Mouse (Mus musculus) right cerebral cortex, adult 2 months (tissue): ENCODE measurements around the gene Nudt8.

ENCODE experiments used
- DNase-seq, 2 experiments: peaks; one replicate each; pipeline ENCODE4 v3.0.0; 2021 to 2022; ENCODE audit warnings: low spot score in 2 of 2

Gene Nudt8

DNA sequence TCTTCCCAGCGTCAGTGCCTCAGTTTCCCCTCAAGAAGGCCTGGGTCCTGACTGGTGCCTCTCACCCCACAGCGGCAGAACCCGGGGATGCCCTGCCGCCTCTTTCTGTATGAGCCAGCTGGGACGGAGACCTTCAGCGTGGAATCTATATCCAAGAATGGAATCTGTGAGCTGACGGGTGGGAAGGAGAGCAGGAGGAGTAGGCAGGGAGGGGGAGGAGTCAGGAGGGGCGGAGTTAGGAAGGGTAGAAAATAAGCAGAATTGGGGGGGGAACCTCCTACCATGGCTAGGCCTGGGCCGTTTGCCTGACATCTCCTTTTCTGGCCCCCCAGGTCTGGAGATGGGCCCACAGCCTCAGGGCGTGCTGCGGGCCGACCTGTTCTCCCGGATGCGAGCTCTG, 12.3 kb upstream of the Nudt8 start:
- no peak for DNase-seq

DNA sequence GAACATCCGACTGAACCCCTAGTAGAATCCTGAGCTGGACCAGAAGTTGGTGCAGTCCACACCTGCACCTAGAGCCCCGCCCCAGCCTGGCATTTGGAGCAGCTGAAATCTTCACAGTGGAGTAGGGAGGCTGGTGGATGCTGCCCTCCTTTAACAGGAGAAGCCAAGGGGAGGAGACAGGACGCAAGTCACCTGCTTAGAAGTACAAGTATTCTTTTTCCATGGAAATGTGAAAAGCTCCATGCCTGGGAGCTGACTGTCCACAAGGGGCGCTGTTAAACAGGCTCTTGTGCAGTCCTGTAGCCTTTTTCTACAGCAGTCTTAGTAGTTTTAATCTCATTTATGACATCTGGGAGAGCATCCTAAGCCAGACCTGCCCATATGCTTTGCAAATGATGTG, 11.6 kb upstream of the Nudt8 start:
- DNase-seq, result no peak

DNA sequence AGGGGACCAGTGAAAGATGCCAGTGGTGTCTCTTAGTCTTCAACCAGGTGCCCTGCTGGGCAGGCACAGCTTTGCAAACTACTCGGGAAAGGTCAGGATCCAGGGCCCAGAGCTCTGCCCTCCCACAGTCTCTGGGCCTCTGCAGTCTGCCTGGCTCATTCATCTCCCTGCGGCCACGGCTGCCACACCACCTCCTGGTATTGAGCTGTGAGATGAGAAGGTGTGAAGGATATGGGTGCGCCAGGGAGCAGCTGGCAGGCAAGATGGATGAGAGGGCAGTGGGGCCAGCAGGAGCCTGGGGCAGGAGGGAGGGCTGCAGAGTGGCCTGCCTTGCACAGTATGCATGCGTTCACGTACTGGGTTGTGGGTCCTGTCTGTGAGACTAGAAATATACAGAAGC, 9.6 kb upstream of the Nudt8 start:
- no peak for DNase-seq

DNA sequence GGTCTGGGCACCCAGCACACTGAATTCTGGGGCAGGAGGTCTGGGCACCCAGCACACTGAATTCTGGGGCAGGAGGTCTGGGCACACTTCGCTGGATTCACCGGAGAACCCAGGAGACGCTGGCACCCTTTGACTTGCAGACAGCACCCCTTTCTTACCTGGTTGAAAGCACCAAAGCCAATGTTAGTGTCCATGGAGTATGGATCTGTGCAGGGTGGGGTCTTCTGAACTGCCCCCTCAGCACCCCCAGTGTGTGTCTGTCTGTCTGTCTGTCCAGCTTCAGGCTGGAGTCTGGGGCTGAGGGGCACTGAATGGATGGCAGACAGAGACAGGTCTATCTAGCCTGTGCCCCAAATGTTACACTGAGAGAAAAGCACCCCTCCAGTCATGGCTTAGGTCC, 8.8 kb upstream of the Nudt8 start:
- DNase-seq, result no peak

DNA sequence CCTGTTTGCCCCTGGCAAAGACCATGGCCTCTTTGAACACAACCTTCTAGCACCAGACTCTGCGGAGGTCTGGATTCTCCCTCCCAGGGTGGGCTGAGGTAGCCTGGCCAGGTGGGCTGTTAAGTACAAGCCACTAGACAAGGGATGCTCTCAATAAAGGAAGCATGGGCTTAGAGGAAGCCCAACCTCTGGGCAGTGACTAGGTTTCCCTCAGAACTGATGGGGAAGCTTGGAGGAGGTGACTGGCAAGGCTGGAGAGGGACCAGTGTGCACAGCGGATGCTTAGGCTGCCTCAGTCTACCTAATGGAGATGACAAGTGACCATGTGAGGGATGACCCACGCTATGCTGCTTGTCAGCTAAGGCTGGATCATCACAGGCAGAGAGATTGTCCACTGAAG, 8.4 kb upstream of the Nudt8 start:
- DNase-seq, result no peak

DNA sequence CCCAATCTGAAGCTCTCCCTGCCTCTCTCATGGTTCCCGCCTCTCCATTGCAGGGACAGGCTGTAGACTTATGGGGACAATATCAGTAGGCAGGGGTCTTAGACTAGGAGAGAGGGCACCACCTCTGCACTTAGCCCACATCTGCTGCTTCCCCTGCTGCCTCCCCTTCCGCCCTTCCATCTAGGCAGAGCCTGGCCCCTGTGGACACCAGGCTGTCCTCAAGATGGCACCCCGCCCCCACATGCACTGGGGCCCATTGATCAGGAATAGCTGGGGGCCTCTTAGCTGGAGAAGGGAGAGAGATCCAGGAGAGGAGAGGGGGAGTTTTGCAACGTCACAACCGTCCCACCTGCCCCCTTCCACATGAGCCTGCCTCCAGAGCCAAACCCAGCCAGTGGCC, 8.0 kb upstream of the Nudt8 start, which contains the start of gene Tbx10:
TSS of gene Tbx10 (plus strand) at position 337 of the 400 bp plus-strand sequence.
- no peak for DNase-seq

DNA sequence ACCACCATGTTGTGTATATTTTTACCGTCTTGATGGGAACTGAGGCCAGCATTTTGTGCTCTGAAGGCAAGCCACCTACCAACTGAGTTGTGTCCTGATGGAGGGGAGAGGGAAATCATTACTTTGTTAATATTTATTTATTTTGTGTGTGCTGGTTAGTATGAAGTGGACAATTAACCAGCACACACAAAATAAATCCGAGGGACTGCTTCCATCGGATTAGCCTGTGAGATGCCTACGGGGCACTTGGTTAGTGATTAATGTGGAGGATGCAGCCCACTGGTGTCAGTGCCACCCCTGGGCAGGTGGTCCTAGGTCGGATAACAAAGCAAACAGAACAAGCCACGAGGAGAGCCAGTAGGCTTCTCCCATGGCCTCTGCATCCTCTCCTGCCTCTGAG, 5.4 kb upstream of the Nudt8 start:
- DNase-seq, result no peak

DNA sequence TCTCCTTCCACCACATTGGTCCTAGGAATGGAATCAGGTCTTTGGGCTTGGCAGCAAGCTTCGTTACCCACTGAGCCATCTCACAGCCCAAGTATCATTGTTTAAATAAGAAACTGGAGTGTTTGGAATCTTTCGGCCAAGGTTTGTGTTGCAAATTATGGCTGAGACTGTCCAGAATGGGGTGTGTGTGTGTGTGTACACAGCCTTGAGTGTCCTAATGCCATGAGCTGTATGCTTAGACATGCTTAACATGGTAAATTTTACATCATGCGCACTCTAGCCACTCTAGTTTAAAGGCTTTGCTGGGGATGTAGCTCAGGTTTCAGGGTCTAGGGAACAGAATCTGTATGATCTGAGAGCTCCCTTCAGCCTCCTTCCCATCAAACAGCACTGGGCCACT, 4.9 kb upstream of the Nudt8 start:
- DNase-seq, result no peak

DNA sequence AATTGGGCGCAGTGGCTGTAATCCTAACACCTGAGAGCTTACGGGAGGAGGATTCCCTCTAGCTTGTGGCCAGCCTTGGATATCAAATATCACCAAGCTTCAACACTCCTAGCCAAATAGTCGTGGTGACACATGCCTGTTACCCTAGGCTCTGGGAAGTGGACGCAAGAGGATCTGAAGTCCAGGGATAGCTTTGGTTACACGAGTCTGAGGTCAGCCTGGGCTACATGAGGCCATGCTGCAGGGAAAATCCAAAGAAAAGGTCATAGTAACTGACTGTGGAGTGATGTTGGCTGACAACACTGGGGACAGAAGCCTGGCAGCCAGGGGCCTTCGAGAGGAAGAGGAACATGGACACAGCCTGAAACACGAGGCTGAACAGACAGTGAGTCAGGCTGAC, 4.3 kb upstream of the Nudt8 start:
- DNase-seq, result no peak

DNA sequence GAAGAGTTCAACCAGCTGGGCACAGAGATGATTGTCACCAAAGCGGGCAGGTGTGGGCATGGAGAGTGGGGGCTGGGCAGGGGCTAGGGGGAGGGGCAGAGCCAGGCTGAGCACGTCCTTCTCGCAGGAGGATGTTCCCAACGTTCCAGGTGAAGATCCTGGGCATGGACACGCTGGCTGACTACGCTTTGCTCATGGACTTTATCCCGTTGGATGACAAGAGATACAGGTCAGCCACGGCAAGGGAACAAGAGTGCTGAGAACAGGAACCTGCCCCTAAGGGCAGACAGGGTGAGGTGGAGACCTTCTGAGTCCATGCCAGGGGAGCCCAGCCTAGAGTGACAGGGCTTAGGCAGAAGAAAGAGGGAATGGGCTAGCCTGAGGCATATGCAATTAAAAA, 3.6 kb upstream of the Nudt8 start:
- DNase-seq, result no peak

DNA sequence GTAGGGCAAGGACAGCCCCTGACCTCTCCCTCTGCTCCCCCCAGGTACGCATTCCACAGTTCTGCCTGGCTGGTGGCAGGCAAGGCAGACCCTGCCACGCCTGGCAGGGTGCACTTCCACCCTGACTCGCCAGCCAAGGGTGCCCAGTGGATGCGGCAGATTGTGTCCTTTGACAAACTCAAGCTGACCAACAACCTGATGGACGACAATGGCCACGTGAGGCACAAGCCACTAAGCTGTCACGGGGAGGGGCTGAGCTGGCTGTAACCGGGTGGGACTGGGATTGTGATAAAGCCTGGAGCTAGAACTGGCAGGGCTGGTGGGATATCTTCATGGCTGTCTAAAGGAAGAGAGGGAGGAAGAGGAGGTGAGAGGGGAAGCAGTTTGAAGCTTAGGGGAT, 3.1 kb upstream of the Nudt8 start:
- DNase-seq, result no peak

DNA sequence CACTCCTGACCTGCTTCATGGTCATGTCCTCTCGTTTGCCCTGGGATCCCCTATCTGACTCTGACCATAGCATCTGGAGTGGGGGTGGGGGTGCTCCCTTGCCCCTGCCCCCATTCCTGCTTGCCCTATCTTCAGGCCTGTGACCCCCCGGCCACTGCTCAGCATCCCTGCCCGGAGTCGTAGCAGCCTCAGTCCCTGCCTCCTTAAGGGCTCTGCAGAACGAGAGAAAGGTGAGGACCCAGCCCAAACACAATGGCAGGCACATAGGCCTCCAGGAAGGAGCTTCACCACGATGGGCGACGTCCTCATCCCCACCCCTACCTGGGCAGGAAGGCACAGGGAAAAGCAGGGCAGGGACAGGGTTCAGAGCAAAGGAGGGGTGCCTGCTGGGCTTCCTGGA, 2.0 kb upstream of the Nudt8 start:
- DNase-seq, result no peak

DNA sequence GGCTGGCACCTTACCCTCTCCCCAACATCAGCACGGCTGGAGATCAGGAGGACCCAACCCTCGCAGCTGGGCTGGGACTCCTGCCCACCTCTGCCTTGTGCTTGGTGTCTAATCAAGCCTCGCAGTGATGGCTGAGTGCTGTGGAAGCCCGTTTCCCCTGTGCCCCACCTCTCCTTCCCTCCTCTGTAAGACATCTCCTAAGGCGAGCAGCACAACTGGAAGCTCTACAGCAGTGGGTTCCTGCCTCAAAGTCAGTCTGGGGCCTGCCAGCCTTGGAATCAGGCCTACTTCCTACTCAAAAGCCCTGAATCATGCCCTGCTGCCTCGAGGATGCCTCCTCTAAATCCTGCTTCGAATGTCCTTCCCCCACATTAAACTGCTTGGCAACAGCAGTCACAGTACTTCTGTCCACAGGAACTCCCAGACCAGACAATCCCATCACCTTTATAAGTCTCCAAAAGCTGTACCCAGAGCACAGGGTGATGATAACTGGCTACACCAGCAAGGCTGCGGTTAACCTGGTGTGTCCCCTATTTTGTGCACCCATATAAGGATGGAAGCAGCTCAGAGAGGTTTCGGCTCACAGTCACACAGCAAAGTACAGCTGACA, 1.2 kb upstream of the Nudt8 start:
- DNase-seq, result no peak

DNA sequence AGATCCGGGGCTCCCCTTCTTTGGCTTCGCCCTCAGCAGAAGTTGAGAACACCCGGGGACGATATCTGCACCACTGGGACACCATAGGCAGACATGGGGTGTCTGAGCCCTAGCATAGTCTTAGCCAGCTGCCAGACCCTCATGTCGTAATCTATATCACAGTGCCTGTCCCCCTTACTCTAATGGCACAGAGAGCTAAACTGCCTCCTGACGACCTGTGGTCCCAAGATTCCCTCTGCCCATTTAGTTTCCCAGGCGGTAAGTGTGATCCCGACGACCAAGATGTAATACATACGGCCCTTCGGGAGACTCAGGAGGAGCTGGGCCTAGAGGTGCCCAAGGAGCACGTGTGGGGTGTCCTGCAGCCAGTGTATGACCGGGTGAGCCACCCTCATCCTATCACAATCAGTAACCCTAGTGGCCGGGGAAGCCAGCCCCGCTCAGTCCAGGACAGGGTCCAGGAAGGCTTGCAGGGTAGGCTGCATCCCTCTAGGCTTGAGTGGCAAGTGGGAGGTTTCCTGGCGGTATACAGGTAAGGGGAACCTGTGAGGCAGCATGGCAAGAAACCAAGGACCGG, 657 bp downstream of the Nudt8 start:
- no peak for DNase-seq

DNA sequence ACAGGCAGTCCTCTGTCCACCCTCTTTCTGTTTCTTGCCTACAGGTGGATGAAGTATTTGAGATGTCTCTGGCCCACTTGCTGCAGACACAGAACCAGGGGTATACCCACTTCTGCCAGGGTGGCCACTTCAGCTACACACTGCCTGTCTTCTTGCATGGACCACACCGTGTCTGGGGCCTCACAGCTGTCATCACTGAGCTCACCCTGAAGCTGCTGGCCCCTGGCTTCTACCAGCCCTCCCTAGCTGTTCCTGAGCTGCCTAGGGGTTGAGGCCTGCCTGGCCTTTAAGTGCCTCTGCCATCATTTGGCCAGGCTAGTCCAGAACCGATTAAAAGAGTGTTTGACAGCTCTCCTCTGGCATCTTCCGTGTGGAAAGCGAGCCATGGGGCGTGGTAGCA, 1.4 kb downstream of the Nudt8 start:
- DNase-seq, result no peak

DNA sequence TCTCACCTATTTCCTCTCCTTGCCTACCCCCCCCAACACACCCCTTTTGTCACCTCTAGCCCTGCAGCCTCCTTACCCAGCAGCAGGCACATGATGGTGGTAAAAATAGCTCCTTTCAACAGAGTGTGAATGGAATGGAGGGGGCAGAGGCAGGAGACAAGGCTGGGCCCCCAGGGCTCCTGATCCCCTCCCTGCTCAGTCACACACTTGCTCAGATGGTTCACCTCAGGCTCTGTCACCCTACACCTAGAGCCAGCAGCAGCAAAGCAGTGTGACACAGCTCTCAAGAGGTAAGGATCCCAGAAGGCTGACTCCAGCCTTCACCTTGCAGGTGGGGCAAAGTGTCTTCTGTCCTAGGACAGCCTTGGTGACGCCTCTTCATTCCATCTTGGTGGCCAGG, 2.7 kb downstream of the Nudt8 start, which contains the start of gene Doc2g:
TSS of gene Doc2g (plus strand) at position 202 of the 400 bp plus-strand sequence.
- no peak for DNase-seq

DNA sequence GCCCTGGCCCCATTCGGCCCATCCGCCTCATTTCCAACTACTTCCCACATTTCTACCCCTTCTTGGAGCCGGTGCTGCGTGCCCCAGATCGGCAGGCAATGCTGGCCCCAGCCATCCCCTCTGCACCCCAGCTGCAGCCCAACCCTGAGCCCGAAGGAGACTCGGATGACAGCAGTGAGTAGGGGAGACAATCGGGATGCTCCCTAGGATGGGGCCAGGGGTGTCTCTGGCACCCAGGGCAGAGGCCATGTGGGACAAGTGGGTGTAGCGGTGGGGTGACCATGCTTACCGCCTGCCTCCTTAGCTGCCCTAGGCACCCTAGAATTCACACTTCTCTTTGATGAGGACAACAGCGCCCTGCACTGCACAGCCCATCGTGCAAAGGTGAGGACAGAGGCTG, 3.3 kb downstream of the Nudt8 start:
- DNase-seq, result no peak

DNA sequence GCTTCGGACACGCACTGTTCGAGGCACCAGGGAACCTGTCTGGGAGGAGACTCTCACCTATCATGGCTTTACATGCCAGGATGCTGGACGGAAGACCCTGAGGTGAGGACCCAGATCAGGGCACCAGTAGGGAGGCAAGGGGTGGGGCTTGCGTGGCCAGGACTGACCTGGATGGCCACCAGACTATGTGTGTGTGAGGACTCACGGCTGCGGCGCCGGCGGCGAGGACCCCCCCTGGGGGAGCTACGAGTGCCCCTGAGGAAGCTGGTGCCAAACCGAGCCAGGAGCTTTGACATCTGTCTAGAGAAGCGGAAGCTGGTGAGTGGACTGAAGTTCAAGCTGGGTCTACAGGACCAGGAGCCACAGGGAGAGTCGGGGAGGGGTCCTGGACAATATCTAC, 4.0 kb downstream of the Nudt8 start:
- no peak for DNase-seq

DNA sequence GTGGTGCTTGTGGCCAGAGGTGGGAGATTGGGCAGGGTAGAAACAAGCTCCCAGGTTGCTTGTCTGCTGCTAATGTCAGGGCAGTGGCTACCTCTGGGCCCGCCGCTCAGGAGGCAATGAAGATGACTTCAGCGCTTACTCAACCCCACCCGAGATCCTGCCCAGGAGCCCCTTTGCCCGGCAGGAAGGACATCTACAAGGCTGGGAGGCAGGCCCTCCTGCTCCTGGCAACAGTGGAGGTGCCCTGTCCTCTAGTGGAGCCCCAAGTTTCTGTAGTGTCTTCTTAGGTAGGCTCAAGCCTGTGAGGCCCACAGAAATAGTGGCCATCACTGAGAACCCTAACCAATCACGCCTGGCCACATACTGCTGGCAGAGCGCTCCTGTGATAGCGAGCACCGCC, 4.7 kb downstream of the Nudt8 start:
- no peak for DNase-seq

DNA sequence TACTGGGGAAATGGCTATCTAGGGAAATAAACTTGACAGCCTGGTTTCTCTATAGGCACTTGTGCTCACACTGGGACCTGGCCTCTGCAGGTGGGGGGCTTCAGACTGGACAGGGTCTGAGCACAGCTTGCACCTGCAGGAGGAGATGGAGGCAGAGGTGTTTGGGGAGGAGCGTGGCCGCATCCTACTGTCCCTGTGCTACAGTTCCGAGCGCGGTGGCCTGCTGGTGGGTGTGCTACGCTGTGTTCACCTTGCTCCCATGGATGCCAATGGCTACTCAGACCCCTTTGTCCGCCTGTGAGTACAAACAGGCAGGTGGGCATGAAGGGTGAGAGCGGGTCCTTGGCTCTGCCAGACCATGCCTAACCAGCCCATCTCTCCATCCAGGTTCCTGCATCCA, 5.6 kb downstream of the Nudt8 start:
- DNase-seq, result no peak

DNA sequence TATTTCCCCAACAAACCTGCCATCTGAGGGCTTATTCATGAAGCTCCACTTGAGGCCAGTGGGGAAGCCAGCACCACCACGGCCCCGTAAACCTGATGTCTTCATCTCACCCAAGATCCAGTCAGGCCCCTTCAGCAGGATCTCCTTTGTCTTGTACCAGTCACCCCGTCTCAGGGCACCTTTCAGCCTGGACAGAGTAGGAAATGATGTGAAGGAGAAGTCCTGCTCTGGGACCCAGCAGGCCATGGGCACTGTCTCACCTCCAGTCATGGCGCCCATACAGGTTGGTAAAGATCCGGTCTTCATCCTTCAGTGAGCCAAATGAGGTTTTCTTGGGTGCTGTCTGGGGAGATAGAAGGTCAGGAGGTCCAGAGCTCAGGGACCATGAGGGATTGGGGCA, 10.7 kb downstream of the Nudt8 start:
- DNase-seq, result no peak

DNA sequence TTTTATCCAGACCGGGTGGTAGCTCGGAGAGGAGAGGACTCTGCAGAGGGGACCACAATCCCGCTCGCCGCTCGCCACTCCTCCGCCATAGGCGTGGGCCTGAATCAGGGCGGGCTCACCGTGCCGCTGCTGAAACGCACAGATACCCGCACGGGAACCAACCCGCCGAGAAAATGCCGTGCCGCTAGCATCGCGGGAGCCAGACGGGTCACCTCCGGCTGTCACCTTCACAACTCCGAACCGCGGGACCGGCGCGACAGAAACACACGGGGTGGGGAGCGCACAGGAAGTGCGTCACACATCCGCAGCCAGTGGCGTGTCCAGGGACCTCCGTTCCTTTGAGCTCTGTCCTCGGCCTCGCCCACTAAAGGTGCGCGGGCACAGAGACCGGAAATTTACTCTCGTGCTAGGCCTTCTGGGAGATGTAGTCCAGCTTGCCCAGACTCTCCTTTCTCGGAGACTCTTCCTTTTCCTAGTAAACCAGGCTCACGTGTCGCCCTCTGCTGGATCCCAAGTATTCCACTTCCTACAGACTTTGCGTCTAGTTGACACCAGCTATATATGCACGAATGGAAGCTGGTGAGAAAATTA, 12.1 kb downstream of the Nudt8 start, which contains the start of gene Ndufv1:
TSS of gene Ndufv1 (minus strand) at position 375 of the 591 bp plus-strand sequence.
- DNase-seq, result peak; percentile 98 to 99

DNA sequence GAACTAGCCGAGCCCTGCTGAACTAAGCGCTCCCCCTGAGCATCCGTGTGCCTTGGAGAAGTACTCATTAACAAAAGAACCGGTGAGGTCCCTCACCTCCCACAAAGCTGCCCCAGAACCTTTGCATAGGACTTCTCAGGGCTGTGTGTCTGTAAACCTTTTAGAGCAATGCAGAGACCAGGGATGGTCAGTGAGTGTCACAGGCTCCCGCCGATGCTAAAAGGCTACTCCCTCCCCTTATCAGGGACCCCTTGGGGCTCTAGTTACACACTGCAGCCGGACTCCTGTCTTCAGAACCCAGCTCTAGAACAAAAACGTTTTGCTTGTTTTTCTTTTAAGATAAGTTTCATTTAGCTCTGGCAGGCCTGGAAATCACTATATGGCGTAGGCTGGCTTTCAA, 12.7 kb downstream of the Nudt8 start:
- DNase-seq, result no peak

DNA sequence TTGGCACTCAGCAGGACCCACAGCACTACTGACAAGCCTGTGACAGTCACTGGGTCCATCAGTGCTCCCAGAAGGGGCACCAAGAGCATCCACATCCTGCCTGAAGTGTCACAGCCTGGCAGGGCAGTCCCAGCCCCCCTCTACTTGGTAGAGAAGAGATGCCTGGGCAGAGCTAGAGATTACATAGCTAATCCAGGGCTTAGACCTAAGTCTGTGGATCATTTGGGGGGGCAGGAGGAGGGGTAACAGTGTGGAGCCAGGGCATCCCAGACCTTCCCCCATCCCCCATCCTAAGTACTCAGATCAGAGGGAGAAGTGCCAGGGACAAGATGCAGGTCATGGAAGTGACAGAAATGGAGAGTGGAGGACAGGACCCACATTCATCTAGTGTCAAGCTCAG, 14.4 kb downstream of the Nudt8 start:
- no peak for DNase-seq
